Mouse (Mus musculus): ENCODE results near the gene Rnf103.
"Not testable (repeated sequence)": the region's sequence is repeated elsewhere in the genome, so short reads cannot be mapped to it uniquely, and the experiment has no call there.

Rnf103 gene

DNA sequence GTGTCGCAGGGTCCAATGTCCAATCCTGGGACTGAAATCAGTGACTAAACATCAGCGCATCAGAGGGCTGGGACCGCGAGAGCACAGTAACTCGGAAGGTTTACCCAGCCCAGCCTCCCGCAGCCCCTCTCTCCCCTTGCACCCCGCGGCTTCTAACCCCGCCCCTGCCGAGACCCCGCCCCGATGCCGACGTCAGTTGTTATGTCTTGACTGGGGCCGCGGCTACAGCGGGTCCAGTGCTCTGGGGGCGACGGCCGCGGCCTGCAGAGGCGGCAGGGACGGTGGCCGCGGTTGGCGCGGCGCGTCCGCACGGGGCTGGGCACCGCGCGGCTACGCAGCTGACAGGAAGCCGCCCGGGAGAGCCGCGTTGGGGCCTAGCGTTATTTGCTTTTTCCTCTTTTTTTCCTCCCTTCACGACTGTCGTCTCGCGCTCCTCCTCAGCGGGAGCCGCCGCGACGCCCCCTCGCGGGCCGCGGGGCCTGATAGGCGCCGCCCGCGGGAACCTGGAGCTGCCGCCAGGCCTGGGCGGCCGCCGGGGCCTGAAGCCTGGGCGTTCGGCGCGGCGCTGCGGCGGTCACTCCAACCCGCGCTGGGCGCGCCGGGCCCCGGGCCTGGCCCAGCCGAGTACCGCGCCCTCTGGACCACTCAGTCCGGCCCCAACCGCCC is at the start of gene Rnf103:
Rnf103 (plus strand) TSS at position 220 of the 666 bp plus-strand sequence.
- DNase-seq: peak; percentile 93

- DNase-seq: no peak
These were observed 48.9 kb upstream of the Rnf103 start for GRCm38 (mm10) chr6:71444756-71445155.

GRCm38 (mm10) chr6:71445560-71445959 is 48.1 kb upstream of the Rnf103 start:
- no peak for DNase-seq

DNA sequence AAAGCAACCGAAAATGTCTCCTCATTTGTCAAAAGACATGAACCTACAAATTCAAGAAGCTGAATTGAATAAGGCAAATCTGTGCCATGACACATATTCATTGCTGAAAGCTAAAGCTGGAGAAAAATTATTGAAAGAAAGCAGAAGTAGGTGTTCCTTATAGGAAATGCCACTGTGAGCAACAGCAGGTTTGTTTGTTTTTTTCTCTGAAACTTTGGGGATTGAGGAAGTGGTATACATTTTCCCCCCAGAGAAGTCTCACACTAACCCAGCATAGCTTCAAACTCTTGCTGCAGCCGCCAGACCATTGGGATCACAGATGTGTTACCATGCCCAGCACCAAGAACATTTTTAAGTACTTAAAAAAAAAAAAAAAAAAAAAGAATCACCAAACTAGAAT is 40.9 kb upstream of the Rnf103 start:
- DNase-seq: no peak

DNA sequence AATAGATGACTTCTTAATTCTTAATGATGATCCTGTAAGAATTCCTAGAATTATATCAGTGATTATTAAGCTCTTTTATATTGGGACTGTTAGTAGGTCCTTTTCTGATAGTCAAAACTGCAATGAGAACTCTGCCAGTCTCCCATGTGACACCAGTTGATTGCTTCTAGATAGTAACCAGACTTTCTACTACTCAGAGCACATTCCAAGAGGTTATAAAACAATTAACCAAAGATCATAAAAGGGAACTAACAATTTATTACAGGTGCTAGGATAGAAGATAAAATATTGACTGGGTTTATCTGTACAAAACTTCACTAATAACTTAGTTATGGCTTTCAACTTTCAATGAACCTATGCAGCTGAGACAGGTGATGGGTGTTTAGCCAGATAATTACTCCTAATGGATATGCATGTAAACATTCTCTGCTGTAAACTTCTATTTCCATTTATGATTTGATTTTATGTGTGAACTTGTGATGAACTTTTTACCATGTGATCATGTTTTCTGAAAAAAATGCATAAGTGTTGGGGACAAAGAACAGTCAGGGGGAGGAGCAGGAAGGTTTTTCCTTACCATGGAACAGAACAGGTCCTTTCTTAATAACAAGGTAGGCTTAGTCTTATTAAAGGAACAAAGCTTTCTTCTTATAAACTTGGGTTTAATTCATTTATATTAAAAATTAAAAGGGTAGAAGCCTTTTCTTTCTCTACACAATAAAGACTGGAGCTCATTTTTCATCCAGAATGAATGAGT is 39.5 kb upstream of the Rnf103 start:
- not testable (repeated sequence) for DNase-seq

GRCm38 (mm10) chr6:71457956-71458608 is 35.6 kb upstream of the Rnf103 start:
- no peak for DNase-seq

DNA sequence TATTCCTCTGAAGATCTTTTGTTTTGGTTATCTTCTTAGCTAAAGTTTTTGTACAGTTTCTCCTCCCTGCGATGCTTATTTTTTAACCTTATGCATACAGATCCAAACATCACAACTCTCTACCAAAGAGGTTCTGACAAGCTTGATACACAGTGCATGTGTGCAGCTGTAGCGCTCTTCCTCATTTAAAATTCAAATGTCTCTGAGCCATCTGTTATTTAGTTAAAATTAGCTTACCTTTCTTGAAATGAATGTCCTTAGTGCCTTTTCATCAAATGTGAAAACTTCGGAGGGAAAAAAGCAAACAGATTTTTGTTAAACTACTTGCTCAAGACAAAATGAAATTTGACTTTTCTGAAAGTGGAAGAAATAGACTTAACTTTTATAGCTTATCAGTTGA is 28.5 kb upstream of the Rnf103 start:
- no peak for DNase-seq

DNA sequence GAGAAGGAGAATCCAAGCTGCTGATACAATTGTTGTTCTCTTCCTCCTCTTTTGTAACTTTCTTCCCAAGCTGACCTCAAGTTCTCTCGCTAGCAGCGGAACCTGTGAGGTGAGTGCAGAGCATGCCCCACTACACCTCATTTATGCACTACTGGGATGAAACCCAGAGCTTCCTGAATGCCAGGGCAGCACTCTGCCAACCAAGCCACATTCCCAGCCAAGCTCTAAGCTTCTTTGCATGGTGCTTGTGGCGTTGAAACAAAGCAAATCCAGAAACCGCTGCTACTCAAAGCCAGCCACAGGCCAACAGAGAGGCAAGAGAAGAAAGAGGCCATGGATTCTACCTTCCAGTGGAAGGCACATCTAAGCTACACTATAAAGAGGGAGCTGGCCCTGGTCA is 25.9 kb upstream of the Rnf103 start:
- DNase-seq: no peak

DNA sequence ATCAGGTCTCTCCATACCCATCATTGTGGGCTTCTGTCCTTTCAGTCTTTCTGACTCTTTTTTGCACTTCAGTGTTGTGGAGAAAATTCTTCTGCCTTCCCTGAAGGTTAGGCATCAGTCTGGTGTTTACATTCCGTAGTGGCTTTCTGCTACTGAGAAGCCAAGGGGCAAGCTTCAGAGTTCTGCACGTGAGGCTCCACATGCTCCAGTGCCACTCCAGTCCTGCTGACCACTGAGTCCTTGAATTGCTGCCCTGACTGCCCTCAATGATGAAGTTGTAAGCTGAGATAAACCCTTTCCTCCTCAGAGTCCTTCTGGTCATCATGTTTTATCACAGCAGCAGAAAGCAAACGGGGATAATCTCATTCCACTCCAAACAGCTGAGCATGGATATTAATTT is 24.4 kb upstream of the Rnf103 start:
- DNase-seq: no peak

DNA sequence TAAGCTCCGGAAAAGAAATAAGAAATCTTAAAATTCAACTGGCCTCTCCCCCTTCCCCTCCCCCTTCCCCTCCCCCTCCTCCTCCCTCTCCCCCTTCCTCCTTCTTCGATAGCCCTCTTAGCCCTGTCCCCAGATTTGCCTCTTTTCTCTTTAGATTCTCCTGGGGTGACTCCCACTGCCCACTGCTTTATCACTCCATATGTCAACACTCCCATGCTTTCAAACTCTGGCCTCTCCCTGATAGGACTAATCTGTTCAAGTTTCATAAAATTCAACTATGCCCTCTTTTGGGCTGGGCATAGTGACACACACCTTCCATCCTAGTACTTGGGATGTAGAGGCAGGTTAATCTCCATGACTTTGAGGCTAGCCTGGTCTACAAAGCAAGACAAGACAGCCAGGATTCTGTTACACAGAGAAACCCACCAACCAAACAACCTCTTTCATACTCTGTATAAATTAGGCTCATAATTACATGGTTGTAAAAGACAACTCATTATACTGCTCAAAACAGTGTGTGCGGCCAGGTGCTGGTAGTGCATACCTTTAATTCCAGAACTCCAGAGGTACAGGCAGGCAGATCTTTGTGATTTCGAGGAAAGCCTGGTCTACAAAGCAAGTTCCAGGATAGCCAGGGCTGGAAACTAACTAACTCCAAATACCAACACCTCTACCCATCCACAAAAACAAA is 21.7 kb upstream of the Rnf103 start:
- DNase-seq: no peak

DNA sequence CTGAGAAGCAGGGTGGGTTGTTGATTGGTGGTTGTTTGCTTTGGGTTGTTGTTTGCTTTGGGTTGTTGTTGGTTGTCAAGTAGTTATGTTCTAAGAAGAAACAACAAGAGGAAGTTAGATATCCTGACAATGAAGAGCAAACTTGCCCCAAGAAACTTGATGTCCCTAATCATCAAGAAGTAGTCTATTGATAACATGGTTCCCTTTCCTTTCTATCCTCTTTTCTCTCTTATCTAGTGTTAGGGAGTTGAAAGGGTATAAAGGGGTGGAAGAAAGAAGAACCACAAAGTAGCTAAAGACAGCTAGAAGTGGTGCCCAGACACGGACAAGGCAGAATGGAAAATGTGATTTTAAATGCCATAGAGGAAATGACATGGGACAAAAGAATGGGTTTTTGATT is 20.9 kb upstream of the Rnf103 start:
- DNase-seq: no peak

DNA sequence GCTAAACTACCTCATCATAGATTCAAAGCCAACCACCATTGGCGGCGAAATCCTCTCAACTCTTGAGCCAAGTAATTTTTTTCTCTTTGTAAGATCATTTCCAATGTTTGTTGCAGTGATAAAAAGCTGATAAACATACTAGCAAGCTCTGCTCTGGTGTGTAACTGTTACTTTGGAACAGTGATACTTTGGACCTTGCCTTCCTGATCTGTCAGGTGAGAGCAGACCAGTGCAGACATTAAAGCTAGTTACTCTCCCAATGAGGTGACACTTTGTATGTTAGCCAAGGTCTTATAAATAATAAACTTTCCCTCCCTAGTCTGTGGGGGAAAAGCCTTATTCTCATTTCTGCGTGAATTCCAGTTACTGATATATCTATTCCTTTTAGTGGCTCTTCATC is 18.1 kb upstream of the Rnf103 start:
- DNase-seq: no peak

GRCm38 (mm10) chr6:71476783-71477182 is 16.9 kb upstream of the Rnf103 start:
- DNase-seq: no peak

- DNase-seq: not testable (repeated sequence)
These were observed 14.7 kb upstream of the Rnf103 start for GRCm38 (mm10) chr6:71478816-71479568.

GRCm38 (mm10) chr6:71479588-71479987 is 14.1 kb upstream of the Rnf103 start:
- not testable (repeated sequence) for DNase-seq

DNA sequence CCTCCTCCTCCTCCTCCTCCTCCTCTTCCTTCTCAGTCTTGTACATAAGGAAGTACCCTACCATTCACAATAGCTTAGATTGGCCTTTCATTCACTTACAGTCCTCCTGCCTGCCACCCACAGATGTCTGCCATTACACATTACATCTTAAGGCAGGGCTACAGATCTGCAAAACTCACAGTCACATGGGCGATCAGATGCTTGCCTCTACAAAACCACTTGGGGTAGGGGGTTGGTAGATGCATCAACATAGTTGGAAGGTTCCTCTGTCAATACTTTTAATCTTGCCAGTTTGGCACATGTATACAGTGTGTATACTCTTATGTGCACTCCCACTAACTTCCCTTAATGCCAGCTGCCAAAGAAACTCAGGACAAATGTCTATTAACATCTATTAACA is 13.6 kb upstream of the Rnf103 start:
- no peak for DNase-seq

DNA sequence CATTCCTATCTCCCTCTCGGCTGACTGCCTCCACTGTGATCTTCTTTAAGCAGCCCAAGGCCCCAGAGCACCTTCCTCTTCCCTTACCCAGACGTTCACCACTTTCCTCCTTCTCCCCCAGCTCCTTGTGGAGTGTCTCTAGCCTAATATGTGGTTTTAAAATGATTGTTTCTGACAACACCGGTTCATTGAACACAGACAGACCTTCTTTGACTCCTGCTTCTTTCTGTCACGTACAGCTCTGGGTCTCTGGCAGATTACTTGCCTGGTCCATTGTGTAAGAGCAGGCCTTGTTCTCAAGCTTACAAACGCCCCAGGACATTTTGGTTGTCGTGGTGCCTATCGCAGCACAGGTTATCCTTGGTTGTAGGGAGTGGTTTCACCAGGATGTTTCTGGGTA is 12.6 kb upstream of the Rnf103 start:
- DNase-seq: no peak

- DNase-seq: no peak
These were observed 8.4 kb upstream of the Rnf103 start for GRCm38 (mm10) chr6:71485246-71485645.

DNA sequence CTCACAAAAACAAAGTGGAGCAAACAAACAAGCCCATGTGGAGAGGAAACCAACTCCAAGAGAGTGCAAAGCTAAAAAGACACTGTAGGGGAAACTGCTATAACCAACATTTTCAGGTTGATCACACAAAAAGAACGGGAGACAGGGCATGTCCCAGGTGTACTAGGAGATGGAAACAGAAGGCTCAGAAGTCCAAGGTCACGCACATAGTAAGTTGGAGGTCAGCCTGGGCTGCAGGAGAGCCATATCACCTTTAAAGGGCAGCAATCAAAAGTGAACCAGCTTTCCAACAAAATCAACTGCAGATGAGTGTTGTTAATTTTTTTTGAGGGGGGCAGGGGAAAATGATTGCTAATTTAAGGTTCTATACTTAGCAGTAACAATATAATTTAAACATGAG is 7.5 kb upstream of the Rnf103 start:
- DNase-seq: no peak

DNA sequence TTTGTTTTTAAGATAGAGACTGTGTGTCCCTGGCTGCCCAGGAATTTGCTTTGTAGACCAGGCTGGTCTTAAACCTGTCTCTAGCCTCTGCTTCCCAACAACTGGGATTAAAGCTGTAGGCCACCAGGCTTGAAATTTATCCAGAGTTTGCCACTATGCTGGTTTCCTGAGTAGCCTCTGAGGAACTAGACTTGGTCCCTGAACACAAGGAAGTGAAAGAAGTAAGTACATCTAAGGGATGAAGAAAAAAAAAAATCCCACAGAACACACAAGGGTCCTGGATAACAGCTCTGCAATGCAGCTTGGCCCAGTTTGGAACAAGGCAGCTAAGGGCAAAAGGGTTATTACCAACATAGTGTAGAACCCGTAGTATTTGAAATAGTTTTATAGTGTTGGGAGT is 6.8 kb upstream of the Rnf103 start:
- DNase-seq: no peak

- DNase-seq: no peak
These were observed 5.7 kb upstream of the Rnf103 start for GRCm38 (mm10) chr6:71487966-71488365.

GRCm38 (mm10) chr6:71492136-71492535 is 1.6 kb upstream of the Rnf103 start:
- DNase-seq: no peak
